Mouse (Mus musculus): ENCODE measurements at regions not wholly inside any gene's neighbourhood (a gene's known extent, or its start where the extent isn't known, plus 50 kb on each side); places are given as distances from the start of the nearest gene placed in this dataset.

GRCm38 (mm10) chr3:52644178-52645128 is 372.6 kb downstream of the Cog6 start:
- Histone ChIP-seq H3K27ac (ENCODE audit: insufficient read depth, low read depth, low read length) (peak overlapping the region; percentile 49; the same call in 1 of the 2 replicates), H3K4me3 (ENCODE audit: insufficient read depth, low read depth, low read length) (no peak overlapping the region), H3K4me1 (ENCODE audit: control insufficient read depth, insufficient read depth, low read length) (peaks cover 5% of the 10 kb centered on the region; the same call in 1 of the 2 replicates)
- 64% methylated on average over 16 of the region's 16 CpGs for WGBS
- no peak for TF ChIP-seq POLR2A (IDR thresholded peaks at IDR 0.05; ENCODE audit: insufficient read depth, low read depth, low read length)
- no peak for TF ChIP-seq CTCF (IDR thresholded peaks at IDR 0.05; ENCODE audit: insufficient read depth, low read depth, low read length)

- peaks cover 5% of the 10 kb centered on the region; the same call in 1 of the 2 replicates for H3K4me1 ChIP-seq (ENCODE audit: control insufficient read depth, insufficient read depth, low read length)
- H3K27ac ChIP-seq (ENCODE audit: insufficient read depth, low read depth, low read length): no peak overlapping the region
- 82% methylated on average over 10 of the region's 10 CpGs for WGBS
- TF ChIP-seq CTCF (IDR thresholded peaks at IDR 0.05; ENCODE audit: insufficient read depth, low read depth, low read length): no peak
- TF ChIP-seq POLR2A (IDR thresholded peaks at IDR 0.05; ENCODE audit: insufficient read depth, low read depth, low read length): no peak
- H3K4me3 ChIP-seq (ENCODE audit: insufficient read depth, low read depth, low read length): no peak overlapping the region
Observed at GRCm38 (mm10) chr3:52643796-52644177, 373.2 kb downstream of the Cog6 start.

GRCm38 (mm10) chr3:52643100-52643551 is 373.9 kb downstream of the Cog6 start:
- Histone ChIP-seq H3K4me1 (ENCODE audit: control insufficient read depth, insufficient read depth, low read length) (peaks cover 5% of the 10 kb centered on the region; the same call in 1 of the 2 replicates), H3K27ac (ENCODE audit: insufficient read depth, low read depth, low read length) (no peak overlapping the region; the same call in 1 of the 2 replicates), H3K4me3 (ENCODE audit: insufficient read depth, low read depth, low read length) (no peak overlapping the region)
- TF ChIP-seq POLR2A (IDR thresholded peaks at IDR 0.05; ENCODE audit: insufficient read depth, low read depth, low read length) (no peak), CTCF (IDR thresholded peaks at IDR 0.05; ENCODE audit: insufficient read depth, low read depth, low read length) (no peak)
- WGBS: 68% methylated on average over 9 of the region's 9 CpGs

GRCm38 (mm10) chr3:52641226-52642181 is 373.4 kb downstream of the Foxo1 start:
- peaks cover 5% of the 10 kb centered on the region; the same call in 1 of the 2 replicates for H3K4me1 ChIP-seq (ENCODE audit: control insufficient read depth, insufficient read depth, low read length)
- 75% methylated on average over 10 of the region's 10 CpGs for WGBS
- no peak overlapping the region for H3K4me3 ChIP-seq (ENCODE audit: insufficient read depth, low read depth, low read length)
- TF ChIP-seq POLR2A (IDR thresholded peaks at IDR 0.05; ENCODE audit: insufficient read depth, low read depth, low read length) (no peak), CTCF (IDR thresholded peaks at IDR 0.05; ENCODE audit: insufficient read depth, low read depth, low read length) (no peak)
- H3K27ac ChIP-seq (ENCODE audit: insufficient read depth, low read depth, low read length): peak overlapping the region; percentile 7; the same call in 1 of the 2 replicates

- Histone ChIP-seq H3K27ac (ENCODE audit: insufficient read depth, low read depth, low read length) (peak overlapping the region; percentile 7; the same call in 1 of the 2 replicates), H3K4me3 (ENCODE audit: insufficient read depth, low read depth, low read length) (no peak overlapping the region), H3K4me1 (ENCODE audit: control insufficient read depth, insufficient read depth, low read length) (peaks cover 5% of the 10 kb centered on the region; the same call in 1 of the 2 replicates)
- TF ChIP-seq CTCF (IDR thresholded peaks at IDR 0.05; ENCODE audit: insufficient read depth, low read depth, low read length) (no peak), POLR2A (IDR thresholded peaks at IDR 0.05; ENCODE audit: insufficient read depth, low read depth, low read length) (no peak)
- WGBS: 78% methylated on average over 16 of the region's 16 CpGs
Observed at GRCm38 (mm10) chr3:52640250-52641147, 372.4 kb downstream of the Foxo1 start.

GRCm38 (mm10) chr3:52638816-52639215 is 370.7 kb downstream of the Foxo1 start:
- WGBS: 83% methylated on average over 5 of the region's 5 CpGs
- Histone ChIP-seq H3K4me3 (ENCODE audit: insufficient read depth, low read depth, low read length) (no peak overlapping the region), H3K27ac (ENCODE audit: insufficient read depth, low read depth, low read length) (no peak overlapping the region), H3K4me1 (ENCODE audit: control insufficient read depth, insufficient read depth, low read length) (peaks cover 5% of the 10 kb centered on the region; the same call in 1 of the 2 replicates)
- TF ChIP-seq POLR2A (IDR thresholded peaks at IDR 0.05; ENCODE audit: insufficient read depth, low read depth, low read length) (no peak), CTCF (IDR thresholded peaks at IDR 0.05; ENCODE audit: insufficient read depth, low read depth, low read length) (no peak)

- H3K4me3 ChIP-seq (ENCODE audit: insufficient read depth, low read depth, low read length): no peak overlapping the region
- WGBS: 73% methylated on average over 6 of the region's 6 CpGs
- no peaks in the 10 kb centered on the region for H3K4me1 ChIP-seq (ENCODE audit: control insufficient read depth, insufficient read depth, low read length)
- no peak overlapping the region for H3K27ac ChIP-seq (ENCODE audit: insufficient read depth, low read depth, low read length)
- TF ChIP-seq CTCF (IDR thresholded peaks at IDR 0.05; ENCODE audit: insufficient read depth, low read depth, low read length) (no peak), POLR2A (IDR thresholded peaks at IDR 0.05; ENCODE audit: insufficient read depth, low read depth, low read length) (no peak)
Observed at GRCm38 (mm10) chr3:52634353-52634752, 366.2 kb downstream of the Foxo1 start.

All from olfactory bulb, adult 2 months (tissue).